Mouse (Mus musculus) layer of hippocampus, postnatal 14 days (tissue): Measurements from ENCODE around the gene Aldh3b1. TPM values are rescaled to one million over a fixed set of nuclear protein-coding genes. Genes with fewer than 3 reads are reported as not detected.

Experiments used
- DNase-seq, 2 experiments: peaks; one replicate each; pipeline ENCODE4 v3.0.0; 2021 to 2022; ENCODE audit warnings: low spot score in 2 of 2, mixed read lengths in 1 of 2
- total RNA-seq, 2 experiments: library from RNA; stranded (reverse); gene quantifications; 2 replicates each; pipeline ENCODE4 v1.2.3; 2021

Aldh3b1 gene
- total RNA-seq, 2 experiments from 2014 or later: 2.8 TPM

DNA sequence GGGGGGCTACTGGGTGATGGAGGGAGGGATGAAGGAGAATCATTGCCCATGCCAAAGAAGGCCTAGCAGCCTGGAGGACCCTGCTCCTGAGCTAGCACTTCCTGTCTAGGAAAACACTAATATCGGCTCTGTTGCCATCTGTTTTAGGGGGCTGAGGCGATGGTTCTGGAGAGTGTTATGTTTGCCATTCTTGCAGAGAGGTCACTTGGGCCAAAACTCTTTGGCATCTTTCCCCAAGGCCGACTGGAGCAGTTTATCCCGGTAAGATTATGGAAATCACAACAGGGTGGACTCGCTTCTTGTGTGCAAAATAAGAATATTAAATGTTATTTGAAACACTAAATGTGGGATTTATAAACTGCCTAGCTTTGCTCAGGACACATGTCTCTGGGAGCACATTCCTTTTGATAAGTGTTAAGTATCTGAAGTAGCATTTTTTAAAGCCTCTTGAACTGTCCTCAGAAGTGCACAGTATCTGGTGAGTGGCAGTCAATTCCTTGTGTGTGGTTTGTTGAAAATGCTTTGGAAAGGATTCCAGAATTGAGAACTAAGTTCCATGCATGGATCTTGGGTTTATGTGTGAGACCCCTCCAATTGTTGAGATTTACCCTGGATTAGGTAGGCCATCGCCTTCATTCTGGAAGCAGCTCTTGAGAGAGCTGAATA lies 45.1 kb downstream of the Aldh3b1 start:
- DNase-seq: no peak

DNA sequence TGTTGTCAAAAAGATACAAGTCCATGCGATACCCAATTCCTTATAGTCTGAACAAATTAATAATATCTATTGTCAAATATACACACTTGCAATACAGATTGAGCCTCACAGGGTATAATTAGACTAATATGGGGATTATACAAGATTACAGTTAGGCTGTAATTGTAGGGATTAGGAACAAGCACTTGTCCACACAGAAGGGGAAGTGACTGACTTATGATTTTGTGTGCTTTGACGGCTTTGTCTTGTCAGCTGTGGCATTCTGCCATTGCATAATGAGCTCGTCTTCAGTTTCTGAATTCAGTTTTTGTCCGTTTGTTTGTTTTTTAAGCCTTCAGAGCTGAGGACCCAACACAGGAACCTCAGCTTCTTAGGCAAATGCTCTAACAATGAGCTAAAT lies 47.4 kb downstream of the Aldh3b1 start:
- DNase-seq: no peak

DNA sequence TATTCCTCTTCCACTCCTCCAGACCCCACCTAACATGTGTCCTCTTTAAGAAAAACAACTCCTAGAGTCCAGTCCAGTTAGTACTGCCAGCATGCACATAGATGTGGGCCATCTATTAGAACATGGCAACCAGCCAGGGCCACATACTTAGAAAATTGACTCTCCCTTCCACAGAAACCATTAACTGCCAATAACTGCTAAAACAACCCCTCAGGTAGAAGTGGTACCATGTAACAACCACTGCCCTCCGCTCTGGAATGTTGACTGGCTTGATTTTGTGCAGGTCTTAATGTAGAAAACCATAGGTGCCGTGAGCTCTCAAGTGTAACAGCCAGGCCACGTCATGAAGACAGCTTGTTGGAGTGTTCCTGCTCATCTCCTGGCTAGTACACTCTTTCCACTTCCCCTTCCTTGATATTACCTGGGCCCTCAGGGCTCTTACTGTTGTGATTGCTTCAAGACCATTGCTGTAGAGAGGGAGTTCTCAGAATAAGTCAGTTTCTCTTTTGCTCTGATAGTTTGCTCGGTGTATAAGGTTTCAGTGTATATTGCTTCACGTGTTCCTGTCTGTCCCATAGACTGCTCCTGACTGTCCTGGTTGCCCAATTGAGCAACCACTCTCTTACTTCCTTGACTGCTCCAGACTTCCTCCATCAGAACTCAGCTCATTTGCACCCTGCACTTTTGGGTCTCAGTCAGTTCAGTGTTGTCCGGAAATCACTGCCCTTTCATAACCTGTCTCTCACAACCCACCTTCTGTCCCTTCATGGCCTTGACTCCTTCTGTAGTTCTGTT lies 49.4 kb downstream of the Aldh3b1 start:
- no peak for DNase-seq

DNA sequence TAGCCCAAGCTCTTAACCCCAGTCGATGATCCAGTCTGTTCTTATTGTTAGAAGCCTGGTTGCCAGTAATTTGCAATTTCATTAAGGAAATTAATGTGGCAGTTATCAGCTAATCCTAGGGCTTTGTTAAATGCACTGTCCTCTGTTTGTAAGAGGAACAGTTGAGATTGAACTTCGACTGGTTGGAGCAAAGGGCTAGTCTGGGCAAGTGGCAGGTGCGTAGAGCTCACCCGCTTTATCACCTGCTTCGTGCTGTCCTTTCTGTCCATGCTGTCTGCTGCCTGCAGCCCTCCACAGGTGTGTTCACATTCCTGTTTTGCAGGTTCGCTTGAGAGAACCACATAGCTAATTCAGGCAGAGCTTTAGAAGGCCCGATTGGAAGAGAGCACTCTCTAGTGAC lies 54.6 kb downstream of the Aldh3b1 start:
- no peak for DNase-seq

DNA sequence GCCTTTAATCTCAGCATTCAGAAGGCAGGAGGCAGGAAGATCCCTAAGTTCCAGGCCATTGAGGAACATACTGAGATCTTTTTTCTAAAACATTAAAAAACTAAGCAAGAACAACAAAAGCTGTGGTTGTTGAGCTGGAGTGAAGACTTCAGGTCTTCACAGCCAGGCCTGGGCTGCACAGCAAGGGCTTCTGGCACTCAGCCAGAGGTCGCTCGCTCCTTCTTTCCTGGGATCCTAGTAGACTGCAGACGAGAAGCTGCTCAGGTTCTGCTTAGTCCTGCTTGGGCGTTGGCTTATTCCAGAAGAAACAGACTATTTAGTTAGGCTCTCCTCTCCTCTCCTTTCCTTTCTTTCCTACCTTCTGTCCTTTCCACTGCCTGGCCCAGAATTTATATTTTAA lies 57.2 kb downstream of the Aldh3b1 start:
- no peak for DNase-seq

DNA sequence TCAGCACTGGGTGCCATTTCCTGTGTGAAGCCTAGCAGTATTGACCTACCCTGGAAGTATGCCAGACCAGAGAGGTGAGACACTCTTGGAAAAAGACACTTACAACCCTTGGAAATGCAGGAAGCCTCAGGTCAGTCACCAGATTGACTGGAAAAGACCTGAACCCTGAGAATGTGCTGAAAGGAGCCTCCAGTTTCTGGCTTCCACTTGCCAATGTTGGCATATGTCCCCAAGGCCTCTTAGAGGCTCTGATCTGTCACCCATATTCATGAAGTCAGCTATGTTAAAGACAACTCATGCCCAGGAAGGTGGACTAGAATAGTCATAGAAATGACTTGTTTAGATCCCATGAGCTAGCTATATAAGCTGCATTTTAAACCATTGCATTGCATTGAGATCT lies 58.1 kb downstream of the Aldh3b1 start:
- no peak for DNase-seq

DNA sequence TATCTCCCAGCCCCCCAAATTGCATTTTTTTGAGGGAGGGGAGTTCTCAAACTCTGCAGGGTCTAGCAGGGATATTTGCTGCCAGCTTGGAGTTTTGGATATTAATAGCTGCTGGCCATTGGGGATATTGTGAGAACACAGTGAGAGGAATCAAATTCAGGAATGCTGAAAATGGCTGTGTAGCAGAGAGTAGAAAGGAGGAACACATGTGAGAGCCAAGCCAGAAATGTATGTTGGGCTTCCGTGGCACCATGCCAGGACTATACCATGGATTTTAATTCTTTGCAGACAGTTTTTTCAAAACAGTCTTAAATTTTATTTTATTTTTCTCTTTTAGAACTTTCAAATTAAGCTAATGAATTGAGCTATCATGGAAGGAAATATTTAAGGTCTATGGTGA lies 61.3 kb downstream of the Aldh3b1 start:
- DNase-seq: no peak

DNA sequence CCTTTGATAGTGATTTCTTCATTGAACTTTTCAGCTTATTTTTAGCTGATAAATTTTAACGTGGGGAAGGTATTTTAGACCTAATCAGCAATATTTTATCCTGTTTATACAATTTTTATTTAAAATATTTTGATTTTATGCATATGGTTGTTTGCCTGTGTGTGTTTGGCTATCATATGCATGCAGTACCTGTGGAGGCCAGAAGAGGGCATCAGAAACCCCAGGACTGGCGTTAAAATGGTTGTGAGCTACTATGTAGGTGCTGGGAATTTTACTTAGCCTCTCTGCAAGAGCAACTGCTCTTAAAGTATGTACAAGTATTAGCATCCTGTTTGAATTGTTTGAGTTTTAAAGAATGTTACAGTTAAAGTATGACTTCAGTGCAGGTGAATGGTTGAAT lies 64.6 kb downstream of the Aldh3b1 start:
- no peak for DNase-seq

Other genes with a start within 250 kb of the Aldh3b1 start
- 10 to 100 TPM; 13.7 to 14.8 TPM for gene Lrp5, start 243.2 kb downstream of the Aldh3b1 start, total RNA-seq
- 10 to 100 TPM; 35.5 to 40.3 TPM for gene 1810055G02Rik, start 221.5 kb downstream of the Aldh3b1 start, total RNA-seq
- gene Kmt5b, start 162.4 kb downstream of the Aldh3b1 start, total RNA-seq: 10 to 100 TPM; 59.0 to 61.5 TPM
- gene Chka, start 78.0 kb downstream of the Aldh3b1 start, total RNA-seq: 100 to 1,000 TPM in 1 of 2 experiments, 10 to 100 TPM in 1; 98.8 to 100 TPM
- gene Tcirg1, start 22.7 kb downstream of the Aldh3b1 start, total RNA-seq: 10 to 100 TPM; 15.4 to 20.2 TPM
- 100 to 1,000 TPM; 130 TPM for gene Ndufs8, start 17.0 kb downstream of the Aldh3b1 start, total RNA-seq
- 10 to 100 TPM; 17.1 to 18.1 TPM for gene Unc93b1, start 5.4 kb upstream of the Aldh3b1 start, total RNA-seq
- not detected for gene Aldh3b3, start 28.8 kb upstream of the Aldh3b1 start, total RNA-seq
- gene Aldh3b2, start 42.5 kb upstream of the Aldh3b1 start, total RNA-seq: 1 to 10 TPM in 1 of 2 experiments, under 1 TPM in 1; 0.98 to 1.9 TPM
- gene Acy3, start 56.8 kb upstream of the Aldh3b1 start, total RNA-seq: 1 to 10 TPM; 2.0 to 2.3 TPM
- not detected for gene Tbx10, start 62.9 kb upstream of the Aldh3b1 start, total RNA-seq
- gene Nudt8, start 70.8 kb upstream of the Aldh3b1 start, total RNA-seq: 10 to 100 TPM; 12.3 to 12.5 TPM
- 1 to 10 TPM; 1.5 to 2.2 TPM for gene Gm49405, start 70.8 kb upstream of the Aldh3b1 start, total RNA-seq
- gene Doc2g, start 73.5 kb upstream of the Aldh3b1 start, total RNA-seq: 1 to 10 TPM; 2.3 to 3.0 TPM
- gene Ndufv1, start 83.0 kb upstream of the Aldh3b1 start, total RNA-seq: 100 to 1,000 TPM; 234 to 250 TPM
- gene Gstp1, start 108.2 kb upstream of the Aldh3b1 start, total RNA-seq: 100 to 1,000 TPM; 264 to 267 TPM
- 10 to 100 TPM; 25.9 to 48.3 TPM for gene Gstp2, start 116.2 kb upstream of the Aldh3b1 start, total RNA-seq
- not detected for gene Gstp3, start 129.8 kb upstream of the Aldh3b1 start, total RNA-seq
- not detected for gene Cabp2, start 151.8 kb upstream of the Aldh3b1 start, total RNA-seq
- 10 to 100 TPM; 25.0 to 34.1 TPM for gene Cdk2ap2, start 167.4 kb upstream of the Aldh3b1 start, total RNA-seq
- 100 to 1,000 TPM; 192 to 214 TPM for gene Pitpnm1, start 170.2 kb upstream of the Aldh3b1 start, total RNA-seq
- gene Aip, start 196.1 kb upstream of the Aldh3b1 start, total RNA-seq: 10 to 100 TPM; 73.9 to 83.2 TPM
- not detected for gene Gpr152, start 210.0 kb upstream of the Aldh3b1 start, total RNA-seq
- not detected for gene Cabp4, start 214.2 kb upstream of the Aldh3b1 start, total RNA-seq
- gene Coro1b, start 218.8 kb upstream of the Aldh3b1 start, total RNA-seq: 100 to 1,000 TPM in 1 of 2 experiments, 10 to 100 TPM in 1; 91.1 to 102 TPM
- 1 to 10 TPM in 1 of 2 experiments, under 1 TPM in 1; 0.99 to 2.5 TPM for gene Ptprcap, start 223.8 kb upstream of the Aldh3b1 start, total RNA-seq
- 10 to 100 TPM; 32.6 to 40.9 TPM for gene Rps6kb2, start 233.5 kb upstream of the Aldh3b1 start, total RNA-seq
- gene Carns1, start 245.7 kb upstream of the Aldh3b1 start, total RNA-seq: 1 to 10 TPM; 4.0 to 4.9 TPM